8 mouse cellular contexts compared by ENCODE assay signal in genomic region chrX:7883841-7884567, GRCm38 (mm10). TPM values are rescaled to one million over a fixed set of nuclear protein-coding genes. Genes with fewer than 3 reads are reported as not detected.
A peak's percentile ranks its signal among the peaks of the same experiment; 100 is the strongest.
DNase-seq lines count a peak whose midpoint lies in the region; ATAC-seq and TF ChIP-seq lines count a peak whose summit lies in the region.

TSS of gene Slc35a2 (plus strand) at chrX:7884028.

- H3K27ac ChIP-seq in heart, embryonic 12.5 days (ENCODE audit: poor library complexity, severe bottlenecking): peak within 1 kb of the TSS; percentile 88
- peak within 1 kb of the TSS; percentile 80 for H3K27ac ChIP-seq in kidney, postnatal 0 days
- peak within 1 kb of the TSS; percentile 58; the same call in 1 of the 2 replicates for H3K27ac ChIP-seq in liver, embryonic 11.5 days (ENCODE audit: low read depth, low read length)
- H3K27ac ChIP-seq in stomach, embryonic 14.5 days (ENCODE audit: low read length): peak within 1 kb of the TSS; percentile 67

- DNase-seq in brain, embryonic 18.5 days (ENCODE audit: low read depth, low spot score): peak; percentile 66
- peak; percentile 92 for DNase-seq in kidney, postnatal 0 days (ENCODE audit: low spot score)
- DNase-seq in liver, embryonic 11.5 days (ENCODE audit: low spot score): peak; percentile 75
- DNase-seq in naive thymus-derived CD4-positive, alpha-beta T cell, adult 2 months (ENCODE audit: low read depth): peak; percentile 72

- TF ChIP-seq CTCF in C2C12 (IDR thresholded peaks at IDR 0.05; ENCODE audit: control insufficient read depth, insufficient read depth, insufficient read length): no peak
- peak; percentile 53 for TF ChIP-seq CTCF in kidney, postnatal 0 days (IDR thresholded peaks at IDR 0.05; ENCODE audit: low read depth)

- H3K27me3 ChIP-seq in C2C12 (ENCODE audit: control insufficient read depth, insufficient read depth, insufficient read length): no peaks in the 10 kb centered on the region
- H3K27me3 ChIP-seq in heart, embryonic 12.5 days (replicated peaks): no peaks in the 10 kb centered on the region
- H3K27me3 ChIP-seq in kidney, postnatal 0 days (ENCODE audit: insufficient read depth, low read length): no peaks in the 10 kb centered on the region
- no peaks in the 10 kb centered on the region for H3K27me3 ChIP-seq in liver, embryonic 11.5 days (replicated peaks; ENCODE audit: control insufficient read depth, insufficient read depth, low read length)
- H3K27me3 ChIP-seq in stomach, embryonic 14.5 days (ENCODE audit: control insufficient read depth, insufficient read depth, low read length): no peaks in the 10 kb centered on the region

- peaks cover 4% of the 10 kb centered on the region; the same call in 1 of the 2 replicates for H3K4me1 ChIP-seq in heart, embryonic 12.5 days (replicated peaks)
- no peaks in the 10 kb centered on the region for H3K4me1 ChIP-seq in kidney, postnatal 0 days (replicated peaks; ENCODE audit: insufficient read depth, low read length)
- no peaks in the 10 kb centered on the region for H3K4me1 ChIP-seq in liver, embryonic 11.5 days (replicated peaks; ENCODE audit: control insufficient read depth, insufficient read depth, low read length)
- H3K4me1 ChIP-seq in stomach, embryonic 14.5 days (ENCODE audit: control insufficient read depth, insufficient read depth, low read length): no peaks in the 10 kb centered on the region

- H3K79me2 ChIP-seq in C2C12 (ENCODE audit: control insufficient read depth, insufficient read depth): peaks cover 24% of the 10 kb centered on the region

- 7% methylated on average over 49 of the region's 49 CpGs for WGBS in heart, embryonic 12.5 days
- WGBS in kidney, postnatal 0 days: 26% methylated on average over 49 of the region's 49 CpGs
- 5% methylated on average over 47 of the region's 49 CpGs for WGBS in liver, embryonic 11.5 days
- 22% methylated on average over 49 of the region's 49 CpGs for WGBS in stomach, embryonic 14.5 days

- H3K79me3 ChIP-seq in C2C12 (ENCODE audit: low read depth): peaks cover 8% of the 10 kb centered on the region

- no peaks in the 10 kb centered on the region for H3K9me3 ChIP-seq in heart, embryonic 12.5 days (replicated peaks)
- no peaks in the 10 kb centered on the region for H3K9me3 ChIP-seq in kidney, postnatal 0 days (replicated peaks; ENCODE audit: low read length)
- no peaks in the 10 kb centered on the region for H3K9me3 ChIP-seq in liver, embryonic 11.5 days (ENCODE audit: control insufficient read depth, low read length)
- no peaks in the 10 kb centered on the region for H3K9me3 ChIP-seq in stomach, embryonic 14.5 days (ENCODE audit: control insufficient read depth, low read depth, low read length)

- peak; percentile 90 for ATAC-seq in erythroid progenitor cell, adult 5-6 weeks (replicated peaks; ENCODE audit: low FRiP score, poor library complexity, severe bottlenecking)
- ATAC-seq in heart, embryonic 12.5 days (ENCODE audit: insufficient number of reproducible peaks, low FRiP score): peak; percentile 92
- ATAC-seq in kidney, postnatal 0 days (replicated peaks; ENCODE audit: low FRiP score, low read depth): peak; percentile 94
- ATAC-seq in liver, embryonic 11.5 days (replicated peaks; ENCODE audit: low FRiP score): peak; percentile 93
- ATAC-seq in stomach, embryonic 14.5 days (ENCODE audit: insufficient number of reproducible peaks, insufficient read depth, low FRiP score, low read depth): peak; percentile 92

- H3K4me3 ChIP-seq in C2C12 (ENCODE audit: insufficient read depth, poor library complexity, severe bottlenecking): peak within 1 kb of the TSS; percentile 44
- H3K4me3 ChIP-seq in heart, embryonic 12.5 days: peak within 1 kb of the TSS; percentile 68
- H3K4me3 ChIP-seq in kidney, postnatal 0 days (replicated peaks; ENCODE audit: low read depth, low read length): peak within 1 kb of the TSS; percentile 50
- H3K4me3 ChIP-seq in liver, embryonic 11.5 days (ENCODE audit: low read depth, low read length): peak within 1 kb of the TSS; percentile 60
- H3K4me3 ChIP-seq in stomach, embryonic 14.5 days (ENCODE audit: low read depth, low read length): peak within 1 kb of the TSS; percentile 46

- peak within 1 kb of the TSS; percentile 73 for H3K4me2 ChIP-seq in heart, embryonic 12.5 days
- H3K4me2 ChIP-seq in kidney, postnatal 0 days (ENCODE audit: low read length): peak within 1 kb of the TSS; percentile 60
- H3K4me2 ChIP-seq in liver, embryonic 11.5 days: peak within 1 kb of the TSS; percentile 76
- peak within 1 kb of the TSS; percentile 59 for H3K4me2 ChIP-seq in stomach, embryonic 14.5 days (replicated peaks; ENCODE audit: low read depth, low read length)

- peak within 1 kb of the TSS; percentile 61 for H3K9ac ChIP-seq in heart, embryonic 12.5 days
- H3K9ac ChIP-seq in kidney, postnatal 0 days (ENCODE audit: low read depth, low read length): peak within 1 kb of the TSS; percentile 42; the same call in 1 of the 2 replicates
- H3K9ac ChIP-seq in liver, embryonic 11.5 days (ENCODE audit: low read depth, low read length): peak within 1 kb of the TSS; percentile 53
- peak within 1 kb of the TSS; percentile 25 for H3K9ac ChIP-seq in stomach, embryonic 14.5 days (replicated peaks; ENCODE audit: low read depth, low read length)

- H3K36me3 ChIP-seq in C2C12 (ENCODE audit: control insufficient read depth, insufficient read depth): no peaks in the 10 kb centered on the region
- H3K36me3 ChIP-seq in heart, embryonic 12.5 days: 0 out of 2 replicates have a peak, but pooled peaks cover 10% of the 10 kb centered on the region
- H3K36me3 ChIP-seq in kidney, postnatal 0 days (ENCODE audit: insufficient read depth, low read length): no peaks in the 10 kb centered on the region
- H3K36me3 ChIP-seq in liver, embryonic 11.5 days (ENCODE audit: control insufficient read depth, insufficient read depth, low read length): no peaks in the 10 kb centered on the region
- H3K36me3 ChIP-seq in stomach, embryonic 14.5 days (ENCODE audit: control insufficient read depth, insufficient read depth, low read length): no peaks in the 10 kb centered on the region

- H3ac ChIP-seq in C2C12 (ENCODE audit: control insufficient read depth, insufficient read length, low read depth): peak within 1 kb of the TSS; percentile 71

TF ChIP-seq in C2C12, 6 proteins besides CTCF, POLR2A, EP300 and RAD21:
- no peak for TF ChIP-seq MAX (IDR thresholded peaks at IDR 0.05)
- no peak for TF ChIP-seq MYOD1 (IDR thresholded peaks at IDR 0.05; ENCODE audit: control insufficient read depth, insufficient read length, low read depth)
- TF ChIP-seq CEBPB (IDR thresholded peaks at IDR 0.05; ENCODE audit: low read depth): no peak
- TF ChIP-seq FOSL1 (IDR thresholded peaks at IDR 0.05; ENCODE audit: insufficient read depth, low read length, poor library complexity, severe bottlenecking): no peak
- no peak for TF ChIP-seq MYOG (IDR thresholded peaks at IDR 0.05; ENCODE audit: control insufficient read depth, extremely low read depth, insufficient read length)
- TF ChIP-seq USF1 (IDR thresholded peaks at IDR 0.05; ENCODE audit: low read depth): no peak

RNA-seq across cellular contexts. Expression of gene Slc35a2, which starts in this region (rescaled TPM):
- 20.6 TPM for polyA plus RNA-seq in C2C12 (2012; fragmentation: generic; extraction: Trizol)
- 5.0 TPM in 1 of 2 replicates, not detected in the other for total RNA-seq in erythroid progenitor cell, adult 5-6 weeks (2015; ENCODE audit: low replicate concordance)
- total RNA-seq in erythroid progenitor cell, adult 5-6 weeks (2017; ENCODE audit: low replicate concordance): 1.4 and 9.8 TPM in 2 replicates
- 25.9 and 26.8 TPM in 2 replicates for polyA plus RNA-seq in heart, embryonic 12.5 days (2016; fragmentation: Nextera tagmentation; extraction: Ambion mirVana)
- 25.9 and 32.5 TPM in 2 replicates for polyA plus RNA-seq in kidney, postnatal 0 days (2015; fragmentation: Nextera tagmentation; extraction: Ambion mirVana)
- polyA plus RNA-seq in liver, embryonic 11.5 days (2014; fragmentation: Nextera tagmentation; extraction: Ambion mirVana): 12.5 and 14.4 TPM in 2 replicates
- 16.8 and 17.4 TPM in 2 replicates for polyA plus RNA-seq in stomach, embryonic 14.5 days (2014; fragmentation: Nextera tagmentation; extraction: Ambion mirVana)

Comparison
In these comparisons a context has a peak if more than half of its experiments do, and no peak if none do; other contexts are left out.
1. Peak in every context shown above with its lines: DNase-seq, ATAC-seq, H3K4me3 ChIP-seq and H3K27ac ChIP-seq.